ENCODE assay signal across 18 mouse cellular contexts in the genomic region with DNA sequence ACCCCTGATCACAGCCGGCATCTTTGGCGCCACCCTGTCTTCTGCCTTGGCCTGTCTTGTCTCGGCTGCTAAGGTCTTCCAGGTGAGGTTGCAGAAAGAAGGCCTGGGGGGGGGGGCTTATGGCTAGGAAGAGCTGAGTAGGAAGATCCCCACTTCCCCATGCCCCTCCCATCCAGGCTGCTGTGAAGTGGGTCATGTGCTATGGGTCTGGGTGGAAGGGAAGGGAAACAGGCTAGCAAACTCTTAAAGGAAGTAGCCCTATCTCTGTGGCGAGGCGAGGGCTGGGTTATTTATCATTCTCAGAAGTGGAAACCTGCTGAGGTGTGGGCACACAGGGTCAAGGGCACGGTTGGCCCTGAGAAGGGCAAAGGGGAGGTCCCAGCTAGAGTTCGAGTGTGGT. TPM values are rescaled to one million over a fixed set of nuclear protein-coding genes. Genes with fewer than 3 reads are reported as not detected.
"Had no signal": no experiment of that assay in that cellular context is flagged by ENCODE, and none has a peak within 500 bp of the region (broad histone marks: within the 10 kb centered on the region; RNA-seq: fewer than 3 reads in every experiment).

No protein-coding gene starts in this region.

- H3K9me3 ChIP-seq: limb, embryonic 10.5 days; liver, embryonic 13.5 days; midbrain, embryonic 10.5 days; neural tube, embryonic 15.5 days; stomach, embryonic 15.5 days had no signal

- H3K27me3 ChIP-seq: liver, embryonic 13.5 days; neural tube, embryonic 15.5 days; stomach, embryonic 15.5 days had no signal

- ATAC-seq: liver, postnatal 0 days had no signal

- DNase-seq: kidney, adult 9 months; kidney, postnatal 10 days; kidney, postnatal 4 days; liver, embryonic 13.5 days; liver, postnatal 0 days; midbrain, embryonic 14.5 days; right cerebral cortex, adult 18-20 months; right cerebral cortex, postnatal 25 days; thymus, adult 18-20 months; thymus, postnatal 14 days had no signal

- H3K9ac ChIP-seq: liver, embryonic 13.5 days; liver, postnatal 0 days; neural tube, embryonic 15.5 days; stomach, embryonic 15.5 days had no signal

- H3K4me1 ChIP-seq: limb, embryonic 10.5 days; liver, embryonic 13.5 days; midbrain, embryonic 10.5 days; neural tube, embryonic 15.5 days; stomach, embryonic 15.5 days had no signal

- H3K27ac ChIP-seq: layer of hippocampus, adult 2 months; limb, embryonic 10.5 days; liver, embryonic 13.5 days; macrophage; midbrain, embryonic 10.5 days; neural tube, embryonic 15.5 days; stomach, embryonic 15.5 days had no signal

- H3K4me3 ChIP-seq: layer of hippocampus, adult 2 months; limb, embryonic 10.5 days; liver, embryonic 13.5 days; midbrain, embryonic 10.5 days; myocyte; neural tube, embryonic 15.5 days; stomach, embryonic 15.5 days had no signal

- H3K4me2 ChIP-seq: liver, embryonic 13.5 days; neural tube, embryonic 15.5 days; stomach, embryonic 15.5 days had no signal

- H3K36me3 ChIP-seq: limb, embryonic 10.5 days; liver, embryonic 13.5 days; midbrain, embryonic 10.5 days; neural tube, embryonic 15.5 days; stomach, embryonic 15.5 days had no signal

RNA-seq across cellular contexts. Expression of gene Slc12a3, which starts 11.8 kb away (rescaled TPM):
- polyA plus RNA-seq: limb, embryonic 10.5 days; liver, embryonic 13.5 days; macrophage; midbrain, embryonic 10.5 days; neural tube, embryonic 11.5 days had no signal
